Comparison of ENCODE assay signal across 14 mouse cellular contexts in the genomic region with DNA sequence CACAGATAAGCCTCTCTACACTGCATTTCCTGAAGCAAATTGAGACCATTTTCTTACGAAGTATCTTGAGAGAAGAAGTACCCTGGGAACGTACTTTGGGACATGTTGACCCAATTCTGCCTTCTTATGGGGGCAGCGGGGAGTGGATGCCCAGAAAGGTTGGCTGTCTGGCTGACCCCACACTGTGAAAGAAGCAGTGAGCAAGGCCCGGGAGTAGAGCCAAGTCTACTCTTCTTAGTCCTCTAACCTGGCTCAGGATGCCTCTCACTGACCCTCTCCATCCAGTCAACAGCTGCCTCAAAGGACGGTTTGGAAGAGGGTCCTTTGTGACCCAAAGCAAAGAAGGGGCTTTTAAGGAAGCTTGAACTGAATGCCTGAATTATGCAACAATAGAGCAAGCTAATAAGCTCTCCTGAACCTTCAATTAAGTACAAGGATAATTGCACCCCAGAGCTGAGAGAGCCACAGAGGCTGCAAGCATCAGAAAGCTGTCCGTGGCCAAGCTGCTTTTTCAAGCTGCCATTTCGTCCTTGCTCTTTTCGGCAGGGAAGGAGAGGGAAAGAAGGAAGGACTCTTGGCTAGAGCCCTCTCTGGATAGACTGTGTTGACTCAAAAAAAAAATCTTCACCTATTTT.
A peak's percentile ranks its signal among the peaks of the same experiment; 100 is the strongest.
DNase-seq lines count a peak whose midpoint lies in the region; ATAC-seq and TF ChIP-seq lines count a peak whose summit lies in the region.
"Had no signal": no experiment of that assay in that cellular context is flagged by ENCODE, and none has a peak within 500 bp of the region (broad histone marks: within the 10 kb centered on the region; RNA-seq: fewer than 3 reads in every experiment).

No protein-coding gene starts in this region.

- H3K9ac ChIP-seq in midbrain, postnatal 0 days (replicated peaks; ENCODE audit: low read length, poor library complexity, severe bottlenecking): no peak overlapping the region
- no peak overlapping the region for H3K9ac ChIP-seq in midbrain, embryonic 14.5 days (replicated peaks; ENCODE audit: low read length)
- H3K9ac ChIP-seq: embryonic facial prominence, embryonic 13.5 days had no signal

- ATAC-seq in midbrain, postnatal 0 days (ENCODE audit: low FRiP score): no peak
- no peak for ATAC-seq in midbrain, embryonic 14.5 days (ENCODE audit: low FRiP score, low TSS enrichment)

- no peaks in the 10 kb centered on the region for H3K9me3 ChIP-seq in midbrain, postnatal 0 days (ENCODE audit: low read length)
- H3K9me3 ChIP-seq in midbrain, embryonic 14.5 days (ENCODE audit: control insufficient read depth, low read length): no peaks in the 10 kb centered on the region
- H3K9me3 ChIP-seq: embryonic facial prominence, embryonic 13.5 days; limb, embryonic 10.5 days; megakaryocyte, embryonic 14.5 days had no signal

- peak; percentile 11 for DNase-seq in cerebellum, adult 11-12 months
- no peak for DNase-seq in cerebellum, postnatal 4 days (ENCODE audit: low spot score in 2 of 2)
- peak; percentile 65 for DNase-seq in midbrain, postnatal 0 days (ENCODE audit: low spot score)
- no peak for DNase-seq in midbrain, embryonic 14.5 days
- peak; percentile 23 to 28 for DNase-seq in left cerebral cortex, adult 9 months (ENCODE audit: low spot score in 2 of 2)
- peak; percentile 24 for DNase-seq in right cerebral cortex, postnatal 4 days
- no peak for DNase-seq in kidney, postnatal 14 days
- DNase-seq in adrenal gland, adult (ENCODE audit: inconsistent age in 2 of 2, low spot score in 1 of 2): no peak
- DNase-seq: kidney, adult 9 months; lung, adult 18-20 months; thymus, adult 18-20 months had no signal

- no peaks in the 10 kb centered on the region for H3K27me3 ChIP-seq in midbrain, postnatal 0 days (ENCODE audit: insufficient read depth, low read length)
- H3K27me3 ChIP-seq in midbrain, embryonic 14.5 days (ENCODE audit: control insufficient read depth, insufficient read depth, low read length): no peaks in the 10 kb centered on the region
- H3K27me3 ChIP-seq: megakaryocyte, embryonic 14.5 days had no signal

- 60% methylated on average over 8 of the region's 8 CpGs for WGBS in midbrain, postnatal 0 days
- WGBS in midbrain, embryonic 14.5 days: 65% methylated on average over 8 of the region's 8 CpGs

- H3K36me3 ChIP-seq in midbrain, postnatal 0 days (ENCODE audit: insufficient read depth, low read length): no peaks in the 10 kb centered on the region
- H3K36me3 ChIP-seq in midbrain, embryonic 14.5 days (ENCODE audit: control insufficient read depth, insufficient read depth, low read length): no peaks in the 10 kb centered on the region
- H3K36me3 ChIP-seq: embryonic facial prominence, embryonic 13.5 days; limb, embryonic 10.5 days had no signal

- no peak overlapping the region for H3K4me2 ChIP-seq in midbrain, postnatal 0 days (ENCODE audit: low read depth, low read length, poor library complexity, severe bottlenecking)
- H3K4me2 ChIP-seq in midbrain, embryonic 14.5 days (ENCODE audit: low read length): no peak overlapping the region
- H3K4me2 ChIP-seq: embryonic facial prominence, embryonic 13.5 days had no signal

- H3K4me1 ChIP-seq in midbrain, postnatal 0 days (ENCODE audit: insufficient read depth, low read length): no peaks in the 10 kb centered on the region
- no peaks in the 10 kb centered on the region for H3K4me1 ChIP-seq in midbrain, embryonic 14.5 days (ENCODE audit: control insufficient read depth, insufficient read depth, low read length)
- H3K4me1 ChIP-seq: embryonic facial prominence, embryonic 13.5 days; limb, embryonic 10.5 days; megakaryocyte, embryonic 14.5 days had no signal

- no peak overlapping the region for H3K27ac ChIP-seq in midbrain, postnatal 0 days (ENCODE audit: low read depth, low read length)
- no peak overlapping the region for H3K27ac ChIP-seq in midbrain, embryonic 14.5 days (replicated peaks; ENCODE audit: low read depth, low read length)
- H3K27ac ChIP-seq: embryonic facial prominence, embryonic 13.5 days; limb, embryonic 10.5 days had no signal

- H3K4me3 ChIP-seq in midbrain, postnatal 0 days (ENCODE audit: low read depth, low read length): no peak overlapping the region
- no peak overlapping the region for H3K4me3 ChIP-seq in midbrain, embryonic 14.5 days (replicated peaks; ENCODE audit: low read depth, low read length)
- H3K4me3 ChIP-seq: embryonic facial prominence, embryonic 13.5 days; limb, embryonic 10.5 days; megakaryocyte, embryonic 14.5 days had no signal

- no peak for TF ChIP-seq CTCF in midbrain, postnatal 0 days (IDR thresholded peaks at IDR 0.05)

Comparison
In these comparisons a context has a peak if more than half of its experiments do, and no peak if none do; other contexts are left out.
1. DNase-seq: peak in cerebellum, adult 11-12 months (single experiment), midbrain, postnatal 0 days (single experiment), left cerebral cortex, adult 9 months (2 of 2) and right cerebral cortex, postnatal 4 days (single experiment); none in cerebellum, postnatal 4 days (0 of 2), midbrain, embryonic 14.5 days (single experiment), kidney, postnatal 14 days (single experiment) and adrenal gland, adult (0 of 2).